Mouse (Mus musculus): ENCODE measurements around the gene Glis1. TPM values are rescaled to one million over a fixed set of nuclear protein-coding genes. Genes with fewer than 3 reads are reported as not detected.

The Glis1 gene
- polyA plus RNA-seq, 1 experiment from 2014 or later = 37.4 TPM

DNA sequence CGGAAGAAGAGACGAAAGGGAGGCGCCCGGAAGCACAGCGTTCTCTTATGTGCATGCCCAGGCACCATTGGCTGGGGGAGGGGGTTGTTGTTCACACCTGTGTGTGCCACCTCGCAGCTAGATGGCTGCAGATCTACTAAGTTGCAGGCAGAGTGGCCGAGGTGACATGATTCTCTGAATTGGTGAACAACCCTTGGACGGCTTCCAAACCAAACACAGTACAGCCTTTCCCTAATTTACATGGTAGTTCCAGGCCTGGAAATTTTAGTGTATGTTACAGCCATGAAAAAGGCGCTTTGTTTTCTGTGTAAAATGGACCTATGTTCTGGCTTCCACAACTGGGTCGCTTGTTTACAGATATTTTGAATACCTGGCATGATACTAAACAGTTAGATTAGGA is 115.7 kb downstream of the Glis1 start:
- no peak overlapping the region for H3K27ac ChIP-seq (replicated peaks)
- ATAC-seq (ENCODE audit: insufficient number of reproducible peaks, low FRiP score, low TSS enrichment, low read depth) = no peak

DNA sequence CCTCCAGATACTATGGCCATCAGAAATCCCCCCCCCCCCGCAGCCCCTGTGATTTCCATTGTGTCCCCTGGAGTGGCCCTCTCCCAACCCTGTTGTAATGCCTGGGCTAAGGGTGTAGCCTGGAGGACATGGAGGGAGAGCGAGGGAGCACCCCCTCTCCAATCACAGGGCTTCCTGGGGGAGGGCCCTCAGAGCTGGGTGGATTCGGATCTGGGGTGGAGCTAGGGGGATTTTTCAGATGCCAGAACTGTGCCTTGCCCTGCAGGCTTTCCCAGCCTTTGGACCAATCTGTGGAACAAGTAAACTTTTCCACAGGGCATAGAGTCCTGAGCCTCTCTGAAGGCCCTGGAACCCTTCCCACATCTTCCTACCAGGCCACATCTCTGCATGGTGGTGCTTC is 116.2 kb downstream of the Glis1 start:
- Histone ChIP-seq H3K9me3 (replicated peaks) (no peaks in the 10 kb centered on the region), H3K27me3 (no peaks in the 10 kb centered on the region), H3K4me2 (replicated peaks) (no peak overlapping the region), H3K9ac (no peak overlapping the region), H3K27ac (replicated peaks) (no peak overlapping the region), H3K4me1 (peaks cover 39% of the 10 kb centered on the region), H3K4me3 (replicated peaks) (no peak overlapping the region), H3K36me3 (no peaks in the 10 kb centered on the region)
- WGBS = 65% methylated on average over 3 of the region's 3 CpGs
- 0 out of 2 replicates have a peak, but pooled peaks have one; percentile 40 for ATAC-seq (ENCODE audit: insufficient number of reproducible peaks, low FRiP score, low TSS enrichment, low read depth)

More for the DNA sequence above, 115.7 kb downstream of the Glis1 start:
- no peak overlapping the region for H3K4me3 ChIP-seq (replicated peaks)
- no peaks in the 10 kb centered on the region for H3K9me3 ChIP-seq (replicated peaks)
- 73% methylated on average over 10 of the region's 10 CpGs for WGBS
- H3K4me2 ChIP-seq (replicated peaks) = no peak overlapping the region
- no peak overlapping the region for H3K9ac ChIP-seq
- no peaks in the 10 kb centered on the region for H3K36me3 ChIP-seq
- peaks cover 39% of the 10 kb centered on the region for H3K4me1 ChIP-seq
- no peaks in the 10 kb centered on the region for H3K27me3 ChIP-seq

DNA sequence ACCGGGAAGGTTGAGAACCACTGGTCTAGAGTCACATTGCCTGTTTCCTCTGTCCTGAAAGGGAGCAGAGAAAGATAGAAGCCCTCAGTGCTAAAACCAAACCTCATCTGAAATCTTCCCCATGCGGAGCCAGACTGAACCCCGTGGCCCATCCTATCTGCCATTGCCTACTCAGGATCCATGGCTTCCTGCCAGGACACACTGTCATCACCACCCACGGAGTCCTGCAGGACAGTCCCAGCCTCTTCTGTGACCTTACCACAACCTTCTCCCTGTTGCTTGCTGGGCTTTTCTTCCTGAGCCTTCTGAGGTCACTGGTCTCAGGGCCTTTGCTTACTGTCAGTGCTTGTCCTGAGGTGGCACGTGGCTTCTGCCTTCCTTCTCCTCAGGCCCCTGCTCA is 118.3 kb downstream of the Glis1 start:
- 72% methylated on average over 5 of the region's 5 CpGs for WGBS
- H3K9ac ChIP-seq = no peak overlapping the region
- no peaks in the 10 kb centered on the region for H3K36me3 ChIP-seq
- peaks cover 50% of the 10 kb centered on the region for H3K4me1 ChIP-seq
- H3K4me3 ChIP-seq (replicated peaks) = no peak overlapping the region
- no peaks in the 10 kb centered on the region for H3K9me3 ChIP-seq (replicated peaks)
- no peak for ATAC-seq (ENCODE audit: insufficient number of reproducible peaks, low FRiP score, low TSS enrichment, low read depth)
- no peaks in the 10 kb centered on the region for H3K27me3 ChIP-seq
- H3K27ac ChIP-seq (replicated peaks) = no peak overlapping the region
- H3K4me2 ChIP-seq (replicated peaks) = no peak overlapping the region

DNA sequence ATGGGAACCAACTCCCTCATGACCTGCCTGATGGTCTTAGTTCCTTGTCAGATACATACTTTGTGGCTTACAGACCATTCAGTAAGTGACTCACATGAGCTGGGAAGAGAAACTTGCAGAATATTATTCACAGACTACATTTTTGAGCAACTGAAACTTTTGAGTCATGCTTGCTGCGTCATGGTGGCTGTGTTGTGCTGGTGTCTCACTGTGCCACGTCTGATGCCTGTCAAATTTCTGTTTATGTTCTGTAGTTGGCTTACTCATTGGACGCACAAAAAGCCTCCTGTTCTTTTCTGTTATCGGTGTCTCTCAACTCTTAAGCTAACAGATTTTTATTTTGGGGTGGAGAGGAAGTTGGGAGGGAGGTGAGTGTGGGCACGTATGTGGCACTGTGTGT is 119.4 kb downstream of the Glis1 start:
- Histone ChIP-seq H3K4me3 (replicated peaks) (no peak overlapping the region), H3K27ac (replicated peaks) (no peak overlapping the region), H3K9me3 (replicated peaks) (no peaks in the 10 kb centered on the region), H3K4me1 (peaks cover 57% of the 10 kb centered on the region), H3K27me3 (no peaks in the 10 kb centered on the region), H3K36me3 (no peaks in the 10 kb centered on the region), H3K9ac (no peak overlapping the region), H3K4me2 (replicated peaks) (no peak overlapping the region)
- ATAC-seq (ENCODE audit: insufficient number of reproducible peaks, low FRiP score, low TSS enrichment, low read depth) = no peak
- 69% methylated on average over 5 of the region's 5 CpGs for WGBS

DNA sequence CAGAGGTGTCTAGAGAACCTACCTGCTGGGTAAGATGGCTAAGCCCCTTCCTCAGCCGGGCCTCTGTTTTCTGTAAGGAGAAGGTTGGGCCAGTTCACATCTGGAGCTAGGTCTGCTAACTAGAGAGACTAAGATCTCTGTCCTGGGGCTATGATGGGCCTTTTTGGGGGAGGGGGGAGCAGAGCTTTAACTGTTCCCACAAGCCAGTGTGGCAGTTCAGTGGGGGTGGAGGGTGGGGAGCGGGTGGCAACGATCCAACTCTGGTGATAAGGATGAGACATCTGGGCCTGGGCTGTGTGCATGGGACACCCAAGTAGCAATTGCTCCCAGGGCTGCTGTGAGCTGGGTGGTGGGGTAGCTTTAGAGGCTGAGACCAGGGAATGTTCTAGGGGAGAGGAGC is 124.4 kb downstream of the Glis1 start:
- Histone ChIP-seq H3K9me3 (replicated peaks) (no peaks in the 10 kb centered on the region), H3K9ac (no peak overlapping the region), H3K27me3 (no peaks in the 10 kb centered on the region), H3K36me3 (no peaks in the 10 kb centered on the region), H3K4me1 (peaks cover 52% of the 10 kb centered on the region), H3K4me2 (replicated peaks) (no peak overlapping the region), H3K27ac (replicated peaks) (no peak overlapping the region; the same call in 1 of the 2 replicates), H3K4me3 (replicated peaks) (no peak overlapping the region)
- 31% methylated on average over 3 of the region's 3 CpGs for WGBS
- no peak for ATAC-seq (ENCODE audit: insufficient number of reproducible peaks, low FRiP score, low TSS enrichment, low read depth)

DNA sequence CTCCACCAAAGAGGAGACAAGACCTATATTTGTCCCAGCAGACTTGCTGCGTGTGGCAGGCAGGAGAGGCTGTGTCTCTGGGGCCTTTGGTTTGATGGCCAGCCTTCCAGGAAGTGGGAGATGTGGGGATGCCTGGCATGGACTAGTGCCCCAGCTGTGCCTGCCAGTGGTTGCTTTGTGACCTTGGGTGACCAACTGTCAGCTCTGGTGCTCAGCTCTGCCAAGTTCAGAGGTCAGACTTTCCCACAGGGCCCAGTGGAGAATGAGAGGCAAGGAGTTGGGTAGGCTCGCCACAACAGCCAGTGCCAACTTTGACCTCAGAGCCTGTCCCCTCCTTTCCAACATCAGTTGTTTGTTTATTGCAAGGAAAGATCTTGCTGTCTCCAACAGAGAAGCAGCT is 126.7 kb downstream of the Glis1 start:
- H3K4me2 ChIP-seq (replicated peaks) = no peak overlapping the region
- no peaks in the 10 kb centered on the region for H3K36me3 ChIP-seq
- 79% methylated on average over 2 of the region's 2 CpGs for WGBS
- no peaks in the 10 kb centered on the region for H3K9me3 ChIP-seq (replicated peaks)
- no peak overlapping the region for H3K27ac ChIP-seq (replicated peaks)
- no peak for ATAC-seq (ENCODE audit: insufficient number of reproducible peaks, low FRiP score, low TSS enrichment, low read depth)
- H3K9ac ChIP-seq = no peak overlapping the region
- H3K4me3 ChIP-seq (replicated peaks) = no peak overlapping the region
- no peaks in the 10 kb centered on the region for H3K27me3 ChIP-seq
- peaks cover 49% of the 10 kb centered on the region for H3K4me1 ChIP-seq

DNA sequence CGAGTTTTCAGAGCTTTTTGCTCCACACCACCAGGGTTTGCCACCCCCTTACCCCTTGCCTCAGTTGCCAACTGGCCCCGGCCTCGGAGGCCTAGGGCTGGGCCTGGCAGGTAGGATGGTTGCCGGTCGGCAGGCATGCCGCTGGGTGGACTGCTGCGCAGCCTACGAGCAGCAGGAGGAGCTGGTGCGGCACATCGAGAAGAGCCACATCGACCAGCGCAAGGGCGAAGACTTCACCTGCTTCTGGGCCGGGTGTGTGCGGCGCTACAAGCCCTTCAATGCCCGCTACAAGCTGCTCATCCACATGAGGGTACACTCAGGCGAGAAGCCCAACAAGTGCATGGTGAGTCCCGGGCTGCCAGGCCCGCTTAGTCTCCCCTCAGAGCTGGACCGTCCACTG is 133.8 kb downstream of the Glis1 start:
- peaks cover 26% of the 10 kb centered on the region for H3K4me1 ChIP-seq
- H3K27ac ChIP-seq (replicated peaks) = no peak overlapping the region
- no peak for ATAC-seq (ENCODE audit: insufficient number of reproducible peaks, low FRiP score, low TSS enrichment, low read depth)
- no peaks in the 10 kb centered on the region for H3K27me3 ChIP-seq
- no peak overlapping the region for H3K4me3 ChIP-seq (replicated peaks)
- 75% methylated on average over 21 of the region's 21 CpGs for WGBS
- no peak overlapping the region for H3K9ac ChIP-seq
- H3K4me2 ChIP-seq (replicated peaks) = no peak overlapping the region
- no peaks in the 10 kb centered on the region for H3K9me3 ChIP-seq (replicated peaks)
- H3K36me3 ChIP-seq = 0 out of 2 replicates have a peak, but pooled peaks cover 7% of the 10 kb centered on the region

DNA sequence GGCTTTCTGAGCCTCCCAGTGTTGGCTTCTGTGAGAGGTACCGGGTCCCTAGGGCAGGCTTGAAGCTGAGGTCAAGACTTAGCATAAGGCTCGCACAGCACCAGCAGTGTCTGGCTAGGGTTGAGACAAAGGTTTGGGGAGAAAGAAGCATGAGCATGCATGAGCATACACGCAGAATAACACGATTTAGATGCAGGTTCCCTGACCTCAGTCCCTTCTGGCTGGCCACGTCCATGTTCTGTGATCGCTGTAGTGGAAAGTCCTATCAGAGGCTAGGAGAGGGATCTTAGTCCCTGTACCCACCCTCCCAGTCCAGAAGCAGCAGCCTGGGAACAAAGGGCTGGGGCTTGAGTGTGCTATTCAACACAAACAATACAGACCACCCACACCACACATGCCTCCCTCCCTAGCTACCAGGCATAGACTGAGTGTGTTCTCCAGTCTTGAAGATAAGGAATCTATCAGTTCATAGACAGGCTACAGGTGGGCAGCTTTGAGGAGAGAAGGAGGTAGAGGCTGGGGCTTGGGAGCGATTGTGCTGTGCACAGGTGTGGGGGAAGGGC is 134.6 kb downstream of the Glis1 start:
- H3K36me3 ChIP-seq = 0 out of 2 replicates have a peak, but pooled peaks cover 7% of the 10 kb centered on the region
- H3K9me3 ChIP-seq (replicated peaks) = no peaks in the 10 kb centered on the region
- WGBS = 85% methylated on average over 7 of the region's 7 CpGs
- ATAC-seq (ENCODE audit: insufficient number of reproducible peaks, low FRiP score, low TSS enrichment, low read depth) = no peak
- H3K27ac ChIP-seq (replicated peaks) = no peak overlapping the region
- no peak overlapping the region for H3K9ac ChIP-seq
- no peak overlapping the region for H3K4me2 ChIP-seq (replicated peaks)
- H3K4me1 ChIP-seq = peaks cover 26% of the 10 kb centered on the region
- H3K27me3 ChIP-seq = no peaks in the 10 kb centered on the region
- no peak overlapping the region for H3K4me3 ChIP-seq (replicated peaks)

DNA sequence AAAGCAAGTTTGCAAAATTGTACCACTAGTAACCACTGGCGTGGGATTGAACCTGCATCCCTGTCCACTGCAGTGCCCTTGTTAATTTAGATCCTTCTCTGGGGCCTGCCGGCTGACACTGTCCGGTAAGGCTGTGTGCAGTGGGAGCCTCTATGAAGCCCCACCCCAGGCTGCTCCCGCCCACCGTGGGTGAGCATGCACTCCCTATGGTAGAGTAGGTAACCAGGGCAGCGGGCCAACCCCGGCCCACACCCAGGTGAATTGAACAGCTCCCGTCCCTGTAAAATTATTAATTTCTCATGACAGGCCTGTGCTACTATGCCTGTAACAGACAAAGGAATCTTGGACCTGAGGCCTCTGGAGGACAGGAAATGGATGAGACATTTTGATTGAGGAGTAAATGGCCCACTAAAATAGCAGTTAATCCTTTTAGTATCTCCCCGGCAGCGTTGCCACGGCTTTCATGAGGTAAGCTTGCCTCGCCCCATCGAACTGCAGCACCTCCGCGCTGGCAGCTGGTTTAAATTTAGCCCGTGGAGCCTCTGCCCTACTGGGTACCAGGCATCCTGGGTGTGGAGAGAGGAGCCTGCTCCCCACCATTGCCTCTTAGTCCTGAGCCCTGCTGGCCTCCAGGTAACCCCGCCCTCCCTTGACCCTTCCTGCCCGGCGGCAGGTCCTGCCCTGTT is 136.1 kb downstream of the Glis1 start:
- Histone ChIP-seq H3K9me3 (replicated peaks) (no peaks in the 10 kb centered on the region), H3K27ac (replicated peaks) (no peak overlapping the region), H3K9ac (no peak overlapping the region), H3K4me3 (replicated peaks) (no peak overlapping the region), H3K27me3 (no peaks in the 10 kb centered on the region), H3K4me1 (peaks cover 27% of the 10 kb centered on the region), H3K36me3 (0 out of 2 replicates have a peak, but pooled peaks cover 7% of the 10 kb centered on the region), H3K4me2 (replicated peaks) (no peak overlapping the region)
- WGBS = 38% methylated on average over 19 of the region's 19 CpGs
- ATAC-seq (ENCODE audit: insufficient number of reproducible peaks, low FRiP score, low TSS enrichment, low read depth) = no peak

DNA sequence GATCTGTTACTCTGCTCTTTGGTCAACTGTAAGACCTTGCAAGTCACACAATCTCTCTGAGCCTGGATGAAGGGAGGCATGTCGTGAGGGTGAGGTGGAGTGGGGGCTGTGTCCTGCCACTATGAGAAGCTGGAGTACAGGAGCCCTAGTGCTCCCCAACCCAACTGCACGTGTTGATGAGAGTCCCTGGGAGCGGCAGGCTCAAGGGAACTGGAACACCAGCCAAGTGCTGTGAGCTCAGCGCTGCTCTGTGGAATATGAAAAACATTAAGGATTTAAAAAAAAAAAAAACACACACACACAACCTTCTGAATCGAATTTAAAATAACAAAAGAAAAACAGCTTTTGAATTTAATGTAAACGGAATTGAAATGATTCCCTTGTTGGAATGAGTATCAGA is 141.4 kb downstream of the Glis1 start:
- Histone ChIP-seq H3K9me3 (replicated peaks) (no peaks in the 10 kb centered on the region), H3K4me2 (replicated peaks) (no peak overlapping the region), H3K4me1 (peaks cover 46% of the 10 kb centered on the region), H3K4me3 (replicated peaks) (no peak overlapping the region), H3K27ac (replicated peaks) (0 out of 2 replicates have a peak overlapping the region, but pooled peaks have one; percentile 18), H3K36me3 (no peaks in the 10 kb centered on the region), H3K9ac (no peak overlapping the region), H3K27me3 (no peaks in the 10 kb centered on the region)
- no peak for ATAC-seq (ENCODE audit: insufficient number of reproducible peaks, low FRiP score, low TSS enrichment, low read depth)
- WGBS = 39% methylated on average over 6 of the region's 6 CpGs

DNA sequence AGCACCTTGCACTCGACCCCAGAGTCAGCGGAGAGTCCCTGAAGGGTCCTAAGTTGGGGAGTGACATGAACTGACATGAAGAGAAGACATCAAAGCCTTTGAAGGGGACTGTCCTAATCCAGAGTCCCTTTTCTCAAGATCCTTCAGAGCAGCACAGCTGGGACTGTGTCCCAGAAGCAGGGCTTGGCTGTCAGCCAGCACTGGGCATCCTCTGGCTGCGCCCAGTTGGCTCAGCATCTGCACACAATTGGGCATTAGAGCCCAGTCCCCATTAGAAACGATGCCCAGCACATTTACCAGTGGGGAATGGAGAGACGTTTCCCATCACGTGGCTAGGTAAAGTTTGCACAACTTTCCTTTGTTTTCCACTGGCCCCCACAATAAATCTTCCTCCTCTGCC is 142.4 kb downstream of the Glis1 start:
- 53% methylated on average over 6 of the region's 6 CpGs for WGBS
- Histone ChIP-seq H3K27ac (replicated peaks) (0 out of 2 replicates have a peak overlapping the region, but pooled peaks have one; percentile 48), H3K27me3 (no peaks in the 10 kb centered on the region), H3K9me3 (replicated peaks) (no peaks in the 10 kb centered on the region), H3K4me1 (peaks cover 43% of the 10 kb centered on the region), H3K36me3 (no peaks in the 10 kb centered on the region), H3K4me2 (replicated peaks) (no peak overlapping the region), H3K9ac (no peak overlapping the region), H3K4me3 (replicated peaks) (no peak overlapping the region)
- no peak for ATAC-seq (ENCODE audit: insufficient number of reproducible peaks, low FRiP score, low TSS enrichment, low read depth)

Data from embryonic facial prominence, embryonic 15.5 days (tissue).